Mouse (Mus musculus) spleen, adult 18-20 months (tissue): ENCODE measurements around the gene Sgsm3.
A peak's percentile ranks its signal among the peaks of the same experiment; 100 is the strongest.
"Not testable (repeated sequence)": the region's sequence is repeated elsewhere in the genome, so short reads cannot be mapped to it uniquely, and the experiment has no call there.

Experiments used
- DNase-seq, 2 experiments: peaks; one replicate each; pipeline ENCODE4 v3.0.0; 2022; ENCODE audit warnings: mixed read lengths in 2 of 2

Sgsm3 gene

DNA sequence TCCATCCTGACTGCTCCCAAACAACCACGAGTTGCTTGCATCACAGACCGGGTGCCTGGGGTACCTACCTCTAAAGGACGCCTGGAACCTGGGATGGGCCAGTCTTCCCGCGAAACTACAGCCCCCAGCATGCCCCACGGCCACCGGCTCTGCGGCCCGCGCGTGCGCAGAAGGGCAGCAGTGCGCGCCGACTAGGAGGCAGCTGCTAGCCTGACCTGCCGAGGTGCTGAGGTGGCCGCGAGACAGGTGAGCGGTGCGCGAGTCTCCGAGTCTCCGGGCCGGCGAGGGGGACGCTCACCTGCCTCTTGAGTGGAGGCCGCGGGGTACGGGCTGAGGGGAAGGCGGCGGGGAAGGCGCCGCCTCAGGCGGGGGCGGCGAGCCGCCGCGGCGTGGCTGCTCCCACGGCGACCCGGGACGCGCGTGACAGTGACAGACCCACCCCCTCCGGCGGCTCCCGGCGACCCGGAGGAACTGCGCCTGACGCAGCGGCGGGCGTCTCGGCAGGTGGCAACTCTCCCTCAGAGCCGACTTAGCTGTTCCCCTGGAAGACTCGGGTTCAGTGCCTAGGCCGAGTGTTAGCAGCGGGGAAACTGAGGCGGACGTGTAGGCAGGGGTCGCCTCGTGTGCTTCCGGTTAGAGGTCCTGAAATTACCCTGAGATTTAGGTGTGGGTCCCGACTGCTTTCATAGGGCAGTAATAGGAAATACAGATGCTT lies at the start of gene Sgsm3:
Gene Sgsm3 (plus strand): TSS at position 146 of the 715 bp plus-strand sequence.
- peak; percentile 77 to 82 for DNase-seq

DNA sequence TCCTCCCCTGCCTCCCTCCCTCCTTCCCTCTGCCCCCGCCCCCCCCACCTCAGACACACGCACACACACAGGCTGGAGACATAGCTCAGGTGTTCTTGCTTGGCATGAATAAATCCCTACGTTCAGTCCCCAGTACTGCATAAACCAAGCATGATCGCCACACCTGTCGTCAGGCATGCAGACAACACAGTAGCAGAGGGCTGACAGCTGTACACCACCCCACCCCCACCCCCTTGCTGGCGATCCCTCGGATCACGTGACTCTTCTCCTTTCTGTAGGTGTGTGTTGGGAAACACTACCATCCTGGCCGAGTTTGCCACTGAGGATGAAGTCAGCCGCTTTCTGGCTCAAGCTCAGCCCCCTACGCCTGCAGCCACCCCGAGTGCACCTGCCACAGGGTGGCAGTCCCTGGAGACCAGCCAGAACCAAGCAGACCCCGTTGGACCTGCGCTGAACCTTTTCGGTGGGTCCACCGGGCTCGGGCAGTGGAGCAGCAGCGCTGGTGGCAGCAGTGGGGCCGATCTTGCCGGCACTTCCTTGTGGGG lies 48.7 kb upstream of the Sgsm3 start:
- DNase-seq = no peak

DNA sequence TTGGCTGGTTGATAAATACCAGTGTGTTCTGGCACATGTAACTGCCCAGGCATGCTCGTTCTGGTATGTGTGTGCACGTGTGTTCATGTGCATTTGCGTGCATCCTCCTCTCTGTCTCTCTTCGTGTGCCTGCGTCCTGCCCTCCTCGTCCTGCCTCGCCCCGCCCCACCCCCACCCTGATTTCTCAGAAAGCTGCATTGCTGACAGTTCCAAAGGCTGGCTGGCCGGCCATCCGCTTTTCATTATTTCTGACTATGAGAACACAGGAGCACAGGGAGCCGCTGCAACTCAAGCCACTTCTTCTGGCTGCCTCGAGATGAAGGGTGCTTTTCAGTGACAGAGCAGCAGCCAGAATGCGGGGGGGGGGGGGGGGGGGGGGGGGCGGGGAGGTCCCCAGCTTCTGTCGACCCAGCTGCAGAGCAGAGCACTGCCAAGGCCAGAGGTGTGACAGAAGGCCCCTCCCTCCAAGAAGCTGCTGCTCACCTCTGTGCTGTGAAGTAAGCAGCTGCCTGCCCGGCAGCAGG lies 47.5 kb upstream of the Sgsm3 start:
- DNase-seq = no peak

DNA sequence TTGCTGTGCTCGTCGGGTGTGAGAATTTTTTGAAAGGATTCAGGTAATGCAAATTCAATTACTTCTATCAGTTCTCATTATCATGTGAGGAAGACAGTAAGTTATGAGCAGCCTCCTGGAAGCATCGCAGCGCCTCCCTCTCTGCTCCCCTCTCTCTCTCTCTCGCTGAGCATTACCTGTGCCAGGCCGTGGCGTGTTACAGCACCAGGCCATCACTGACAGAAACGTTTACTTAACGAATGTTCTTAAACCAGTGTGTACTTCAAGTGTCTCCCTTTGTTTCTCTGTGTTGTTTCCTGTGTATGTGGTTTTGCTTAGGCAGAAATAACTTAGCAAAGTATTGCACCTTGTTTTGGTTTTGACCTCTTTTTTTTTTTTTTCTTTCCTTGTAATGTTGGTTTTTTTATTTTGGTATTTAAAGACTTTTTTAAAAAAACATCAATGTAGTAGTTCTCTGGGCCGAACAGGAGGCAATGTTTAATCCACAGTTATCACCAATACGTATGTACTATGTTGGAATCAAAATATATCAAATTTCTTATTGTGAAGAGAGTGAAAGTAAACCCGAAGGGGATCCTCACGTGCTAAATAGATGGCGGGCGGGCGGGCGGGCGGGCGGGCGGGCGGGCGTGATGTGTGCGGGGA lies 46.8 kb upstream of the Sgsm3 start:
- not testable (repeated sequence) for DNase-seq

DNA sequence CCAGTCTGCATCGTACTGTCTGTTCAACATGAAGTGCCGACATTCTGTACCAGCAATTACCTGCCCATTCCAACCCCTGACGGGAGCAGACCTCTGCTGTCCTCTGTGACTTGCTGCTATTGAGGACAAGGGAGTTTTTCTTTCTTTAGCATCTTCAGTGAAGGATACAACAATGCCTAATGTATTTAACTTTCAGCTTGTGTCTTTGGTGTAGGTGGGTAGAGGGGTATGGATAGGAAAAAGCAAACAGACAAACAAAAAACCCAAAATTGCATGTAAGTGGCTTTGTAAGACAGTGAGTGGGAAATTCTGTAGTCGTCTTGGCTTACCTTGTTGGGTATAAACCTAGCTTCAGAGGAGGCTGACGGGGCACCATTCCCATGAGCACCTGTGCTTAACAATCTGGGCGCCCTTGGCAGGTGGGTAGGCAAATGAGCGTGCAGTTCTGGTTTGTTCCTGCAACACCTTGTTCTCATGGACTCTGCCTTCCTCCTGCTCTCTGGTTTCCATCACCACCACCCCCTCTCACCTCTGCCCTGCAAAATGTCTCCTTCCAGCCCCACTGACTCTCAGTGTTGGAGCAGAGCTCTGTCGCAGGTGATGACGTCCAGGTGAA lies 46.1 kb upstream of the Sgsm3 start:
- no peak for DNase-seq

DNA sequence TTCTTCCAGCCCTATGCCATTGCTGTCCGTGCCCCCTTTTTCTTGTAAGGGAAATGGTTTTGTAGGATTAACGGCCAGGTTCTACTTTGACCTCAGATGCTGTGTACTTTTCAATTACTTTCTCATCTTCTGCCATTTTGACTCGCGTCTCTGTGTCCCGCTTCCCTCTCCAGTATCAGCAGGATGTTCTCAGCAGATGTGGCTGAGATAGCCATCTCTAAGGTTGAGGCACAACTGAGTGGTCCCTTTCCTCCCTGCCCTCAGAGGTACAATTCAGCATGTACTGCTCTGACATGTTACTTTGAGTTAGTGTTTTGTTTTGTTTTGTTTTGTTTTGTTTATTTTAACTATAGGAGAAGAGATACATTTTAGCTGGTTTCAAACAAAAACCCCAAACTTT lies 42.7 kb upstream of the Sgsm3 start:
- DNase-seq = no peak

DNA sequence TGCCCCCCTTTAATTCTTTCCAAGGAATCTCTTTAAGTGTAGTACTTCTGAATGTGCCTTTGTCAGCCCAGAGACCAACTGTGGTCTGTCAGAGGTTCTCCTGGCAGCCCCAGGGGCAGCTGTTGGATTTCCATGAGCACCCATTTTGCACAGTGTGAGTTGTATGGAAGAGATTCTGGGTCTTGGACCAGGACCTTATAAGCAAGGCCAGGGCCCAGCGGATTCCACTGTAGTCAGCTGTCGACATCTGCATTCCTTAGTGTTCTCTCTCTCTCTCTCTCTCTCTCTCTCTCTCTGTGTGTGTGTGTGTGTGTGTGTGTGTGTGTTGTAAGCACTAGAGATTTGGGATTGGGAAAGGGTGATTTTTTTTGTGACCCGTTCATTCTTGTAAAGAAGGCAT lies 40.9 kb upstream of the Sgsm3 start:
- DNase-seq = no peak

DNA sequence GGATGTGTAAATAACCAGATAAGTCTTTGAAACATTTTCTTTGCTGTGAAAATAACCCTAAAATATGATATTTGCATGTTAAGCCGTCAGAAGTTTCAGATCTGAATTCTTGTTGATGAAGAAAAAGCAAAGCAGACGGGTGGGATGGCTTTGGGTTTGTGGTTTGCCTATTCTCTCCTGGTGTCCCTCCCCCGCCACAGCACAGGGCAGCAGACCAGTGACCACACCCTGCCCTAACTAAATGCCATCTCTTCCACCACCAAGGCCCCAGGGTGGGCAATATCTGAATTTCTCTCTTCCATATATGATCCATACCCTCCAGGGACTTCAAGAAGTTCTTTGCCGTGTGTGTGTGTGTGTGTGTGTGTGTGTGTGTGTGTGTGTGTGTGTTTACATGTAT lies 39.0 kb upstream of the Sgsm3 start:
- DNase-seq = no peak

DNA sequence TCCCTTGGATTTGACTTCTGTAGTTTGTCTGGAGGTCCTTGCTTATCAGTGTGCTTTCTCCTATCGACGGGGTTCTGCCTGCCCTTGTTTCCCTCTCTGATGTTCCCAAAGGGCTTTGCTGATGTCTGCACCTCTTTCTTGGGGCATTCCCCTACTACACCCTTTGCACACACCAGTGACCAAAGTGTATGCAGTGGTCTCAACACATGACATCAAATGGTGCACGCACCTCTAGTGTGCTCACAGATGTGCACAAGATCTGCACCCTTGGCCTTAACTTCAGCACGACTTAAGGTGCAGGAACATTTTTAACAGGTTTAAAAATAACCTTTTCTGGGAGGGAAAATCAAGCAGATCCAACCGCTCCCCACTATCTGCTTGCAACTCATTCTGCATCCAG lies 38.2 kb upstream of the Sgsm3 start:
- DNase-seq = no peak

DNA sequence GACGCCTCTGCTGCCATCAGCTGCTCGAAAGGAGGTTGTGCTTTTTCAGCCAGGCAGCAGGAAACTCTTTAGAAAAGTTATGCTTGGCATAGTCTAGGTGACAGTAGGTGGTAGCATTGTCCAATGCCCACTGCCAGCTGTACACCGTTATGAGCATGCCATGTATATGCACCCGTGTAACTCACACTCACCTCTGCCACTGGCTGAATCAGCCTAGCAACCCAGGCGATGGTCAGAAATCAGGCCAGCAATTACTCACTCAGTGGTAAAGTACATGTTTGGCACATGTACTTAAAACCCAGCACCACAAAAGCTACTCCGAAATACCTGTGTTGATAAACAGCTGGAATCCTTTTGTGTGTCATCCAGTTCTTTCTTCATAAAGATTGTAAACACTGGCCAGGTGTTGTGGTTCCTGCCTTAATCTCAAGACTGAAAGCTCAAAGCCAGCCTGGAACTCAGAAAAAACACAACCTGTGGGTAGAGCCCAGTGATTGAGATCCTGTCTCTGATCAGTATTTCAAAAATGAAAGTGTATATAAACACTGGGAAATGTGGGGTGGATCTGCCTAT lies 36.0 kb upstream of the Sgsm3 start:
- DNase-seq = no peak

DNA sequence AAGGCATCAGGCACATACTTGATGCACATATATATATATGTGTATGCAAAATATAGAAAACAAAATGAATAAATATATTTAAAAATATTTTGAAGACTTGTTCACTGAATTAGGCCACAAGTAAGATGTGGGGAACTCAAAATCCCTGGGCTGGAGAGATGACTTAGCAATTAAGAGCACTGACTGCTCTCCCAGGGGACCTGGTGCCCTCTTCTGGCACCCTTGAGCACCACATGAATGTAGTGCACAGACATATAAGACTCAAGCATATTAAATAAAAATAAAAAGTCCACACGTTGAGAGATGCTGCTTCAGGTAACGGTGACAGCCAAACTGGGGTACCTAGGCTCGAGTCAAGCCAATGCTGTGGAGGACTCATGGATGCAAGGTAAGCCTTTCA lies 31.7 kb upstream of the Sgsm3 start:
- peak in 1 of 2 experiments; percentile 49 for DNase-seq

DNA sequence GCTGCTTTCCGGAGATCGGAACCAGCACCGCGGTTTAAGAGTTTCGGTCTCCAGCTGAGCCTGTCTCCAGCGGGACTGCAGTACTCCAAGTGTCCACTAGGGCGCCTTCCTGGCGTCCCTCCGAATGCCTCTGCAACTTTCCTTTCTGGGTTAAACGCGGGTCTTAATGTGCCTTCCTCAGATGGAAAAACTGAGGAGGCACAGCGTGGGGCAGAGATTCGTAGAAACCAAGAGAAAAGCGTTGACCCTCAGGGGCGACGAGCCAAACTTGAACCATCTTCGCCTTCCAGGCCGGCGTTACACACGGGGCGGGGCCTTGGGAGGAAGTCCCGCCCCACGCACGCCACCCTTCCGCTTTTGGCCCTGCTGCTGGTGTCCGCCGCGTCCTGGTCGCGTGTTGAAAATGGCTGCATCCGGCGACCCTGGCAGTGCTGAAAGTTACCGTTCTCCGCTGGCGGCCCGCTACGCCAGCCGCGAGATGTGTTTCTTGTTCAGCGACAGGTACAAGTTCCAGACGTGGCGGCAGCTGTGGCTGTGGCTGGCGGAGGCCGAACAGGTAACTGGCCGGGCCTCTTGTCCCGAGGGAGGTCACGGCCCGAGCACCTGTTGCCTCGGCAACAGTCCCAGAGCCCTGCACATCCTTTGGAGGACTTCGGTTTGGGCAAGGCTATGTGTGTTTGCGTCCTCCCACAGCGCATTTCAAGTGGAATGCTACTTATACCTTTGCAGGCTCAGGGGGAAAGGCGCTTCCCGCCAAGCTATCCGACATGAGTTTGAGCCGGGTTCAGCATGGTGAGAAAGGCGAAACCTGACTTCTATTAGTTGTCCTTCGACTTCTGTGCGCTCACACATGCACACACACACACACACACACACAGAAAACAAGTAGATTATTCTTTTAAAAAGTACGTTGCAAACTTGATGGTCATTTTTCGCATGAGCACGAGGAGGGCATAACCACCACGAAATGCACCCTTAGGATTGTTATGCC lies 29.1 kb upstream of the Sgsm3 start, which contains the start of gene Adsl:
Gene Adsl (plus strand): TSS at position 346 of the 991 bp plus-strand sequence.
- peak; percentile 76 to 86 for DNase-seq

DNA sequence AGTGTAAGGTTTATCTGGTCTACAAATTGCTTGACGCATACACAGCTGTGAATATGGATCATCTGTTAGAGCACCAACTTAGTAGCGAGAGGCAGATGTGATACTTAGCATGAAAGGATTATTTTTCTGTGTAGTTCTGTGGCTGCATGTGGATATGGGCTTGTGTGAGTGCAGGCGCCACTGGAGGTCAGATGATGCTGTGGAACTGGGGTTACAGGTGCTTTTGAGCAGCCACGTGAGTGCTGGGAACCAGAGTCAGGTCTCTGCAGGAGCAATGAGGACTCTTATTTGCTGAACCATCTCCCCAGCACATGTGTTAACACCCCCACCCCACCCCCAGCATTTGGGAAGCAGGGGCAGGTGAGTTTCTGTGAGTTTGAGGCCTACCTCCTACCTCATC lies 28.1 kb upstream of the Sgsm3 start:
- DNase-seq = no peak

DNA sequence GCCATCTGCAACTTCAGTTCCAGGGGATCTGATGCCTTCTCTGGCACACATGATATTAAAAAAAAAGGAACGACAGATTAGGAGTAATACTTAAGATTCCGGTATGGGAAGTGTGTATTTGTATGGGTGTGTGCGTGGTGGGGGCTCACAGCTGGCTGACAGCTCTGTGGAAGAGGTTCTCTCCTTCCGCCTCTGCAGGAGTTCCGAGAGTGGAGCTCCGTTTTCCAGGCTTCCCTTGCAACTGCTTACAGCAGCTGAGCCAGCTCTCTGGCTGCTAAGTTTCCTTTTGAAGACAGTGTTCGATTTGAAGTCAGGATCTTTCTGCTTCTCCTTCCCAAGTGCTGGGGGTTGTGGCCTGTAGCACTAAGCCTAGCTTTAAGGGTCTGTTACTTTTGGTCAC lies 27.5 kb upstream of the Sgsm3 start:
- DNase-seq = no peak

DNA sequence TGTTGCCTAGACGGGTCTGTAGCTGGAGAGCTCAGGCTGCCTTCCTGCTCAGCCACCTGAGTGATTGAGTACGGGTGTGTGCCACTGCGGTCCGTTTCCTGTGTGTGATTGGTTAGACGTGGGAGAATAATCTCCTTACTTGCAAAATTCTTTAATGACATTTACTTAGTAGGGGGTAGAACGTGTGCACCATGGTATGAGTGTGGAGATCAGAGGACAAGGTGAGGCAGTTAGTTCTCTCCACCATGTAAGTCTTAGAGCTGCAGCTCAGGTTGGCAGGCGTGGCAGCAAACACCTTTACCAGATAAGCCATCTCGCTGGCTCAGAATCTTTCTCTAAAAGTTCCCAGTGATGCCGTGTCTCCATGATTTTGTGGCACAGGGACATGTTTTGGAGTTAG lies 23.6 kb upstream of the Sgsm3 start:
- DNase-seq = no peak

DNA sequence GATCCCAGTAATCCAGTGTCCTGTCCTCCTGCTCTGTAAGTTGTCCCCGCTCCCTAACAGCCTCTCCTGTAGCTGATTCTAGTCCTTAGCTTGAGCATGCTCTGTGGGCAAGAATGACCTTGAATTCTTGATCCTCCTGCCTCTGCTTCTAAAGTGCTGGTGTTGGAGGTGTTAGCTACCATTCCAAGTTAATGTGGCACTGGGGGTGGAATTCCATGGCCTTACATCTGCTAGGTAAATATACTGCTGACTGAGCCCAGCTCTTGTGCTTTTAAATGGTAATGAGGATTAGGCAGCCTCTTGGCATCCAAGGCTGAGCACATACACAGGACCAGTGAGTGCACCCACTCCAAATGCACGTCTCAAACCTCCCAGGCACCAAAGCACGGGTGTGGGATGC lies 22.7 kb upstream of the Sgsm3 start:
- DNase-seq = no peak

DNA sequence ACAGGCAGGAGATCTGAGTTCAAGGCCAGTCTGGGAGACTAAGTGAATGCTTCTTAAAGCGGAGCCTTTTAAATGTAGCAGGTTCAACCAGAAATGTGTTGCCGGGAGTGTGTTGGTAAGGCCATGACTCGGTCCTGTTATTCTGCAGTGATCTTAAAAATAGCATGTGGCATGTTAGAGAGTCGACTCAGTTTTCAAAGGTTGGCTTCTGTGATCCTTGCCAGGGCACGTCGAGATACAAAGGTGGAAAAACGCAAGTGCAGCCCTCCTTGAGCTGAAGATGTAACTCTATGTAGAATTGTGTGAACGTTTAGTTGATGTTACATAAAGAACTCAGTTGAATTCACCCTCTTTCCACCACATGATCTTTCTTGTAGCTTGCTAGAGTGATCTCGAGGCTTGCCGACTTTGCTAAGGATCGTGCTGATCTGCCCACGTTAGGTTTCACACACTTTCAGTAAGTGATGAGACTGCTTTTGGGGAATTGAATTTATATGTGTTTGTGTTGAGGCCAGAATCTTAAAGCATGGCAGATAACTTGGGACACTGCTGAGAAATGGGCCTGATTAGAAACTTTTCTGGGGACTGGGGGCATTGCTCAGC lies 21.6 kb upstream of the Sgsm3 start:
- DNase-seq = no peak

DNA sequence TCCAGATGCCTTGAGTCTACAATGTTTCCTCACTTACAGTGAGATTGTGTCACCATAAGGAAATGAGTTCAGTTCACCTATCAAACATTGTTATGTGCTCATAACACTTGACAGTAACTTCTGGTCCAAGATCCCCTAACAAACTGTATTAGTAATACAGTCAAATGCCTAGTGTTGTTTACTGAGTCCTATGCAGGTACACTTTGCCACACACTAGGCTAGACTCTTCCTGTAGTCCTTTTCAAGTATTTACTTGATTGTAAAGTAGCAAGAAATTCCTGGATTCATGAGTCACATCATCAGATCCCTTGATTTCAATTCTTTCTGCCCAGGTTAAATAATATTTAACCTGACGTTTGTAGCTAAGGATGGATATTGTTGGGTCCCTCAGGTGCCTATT lies 8.2 kb upstream of the Sgsm3 start:
- DNase-seq = no peak

DNA sequence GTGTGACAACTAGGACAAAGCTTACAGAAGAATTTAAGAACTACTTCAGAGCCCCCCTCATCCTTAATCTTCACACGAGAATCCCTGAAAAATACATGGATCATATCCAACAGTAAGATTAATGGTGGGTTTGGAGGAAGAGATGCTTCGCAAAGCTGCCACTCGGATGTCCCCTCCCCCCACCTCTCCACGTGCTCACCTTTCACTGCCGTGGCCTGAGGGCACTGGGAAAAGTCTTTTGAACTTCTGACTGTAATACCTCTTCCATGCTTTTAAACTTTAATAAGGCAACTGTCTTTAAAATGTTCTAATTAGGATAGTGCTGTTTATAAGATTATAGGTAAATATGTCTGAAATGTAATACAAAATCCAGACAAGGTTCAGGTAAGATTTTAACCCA lies 3.3 kb upstream of the Sgsm3 start:
- DNase-seq = no peak

DNA sequence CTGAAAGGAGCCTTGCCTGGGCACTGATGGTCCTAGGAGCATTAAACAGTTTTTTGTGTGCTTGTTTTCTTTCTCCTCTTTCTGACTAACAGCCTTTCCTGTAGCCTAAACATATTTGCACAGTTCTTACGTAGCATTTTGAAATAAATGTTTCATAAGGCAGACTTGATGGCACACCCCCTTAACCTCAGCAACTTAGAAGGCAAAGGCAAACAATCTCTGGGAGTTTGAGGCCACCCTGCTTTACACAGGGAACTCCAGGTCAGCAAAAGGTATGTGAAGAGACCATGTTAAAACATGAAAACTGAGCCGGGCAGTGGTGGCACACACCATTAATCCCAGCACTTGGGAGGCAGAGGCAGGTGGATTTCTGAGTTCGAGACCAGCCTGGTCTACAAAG lies 1.9 kb upstream of the Sgsm3 start:
- no peak for DNase-seq

DNA sequence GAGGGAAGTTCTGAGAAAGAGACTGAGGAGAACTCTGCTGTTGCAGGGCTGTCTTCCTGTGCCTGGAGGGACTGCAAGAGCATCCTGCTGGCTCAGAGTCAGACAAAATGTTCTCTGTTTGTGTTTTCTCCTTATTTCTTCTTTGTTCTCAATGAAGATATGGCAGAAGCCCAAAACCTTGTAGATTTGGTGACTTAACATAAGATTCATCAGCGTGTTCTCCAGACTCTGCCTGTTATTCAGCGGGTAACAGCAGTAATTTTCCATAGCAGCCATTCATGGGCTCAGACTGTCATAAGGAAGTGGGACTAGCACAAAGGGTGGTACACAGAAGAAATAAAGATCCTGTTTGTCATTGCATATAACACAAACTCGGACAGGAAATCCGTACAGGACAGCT lies 2.0 kb downstream of the Sgsm3 start:
- DNase-seq = no peak

DNA sequence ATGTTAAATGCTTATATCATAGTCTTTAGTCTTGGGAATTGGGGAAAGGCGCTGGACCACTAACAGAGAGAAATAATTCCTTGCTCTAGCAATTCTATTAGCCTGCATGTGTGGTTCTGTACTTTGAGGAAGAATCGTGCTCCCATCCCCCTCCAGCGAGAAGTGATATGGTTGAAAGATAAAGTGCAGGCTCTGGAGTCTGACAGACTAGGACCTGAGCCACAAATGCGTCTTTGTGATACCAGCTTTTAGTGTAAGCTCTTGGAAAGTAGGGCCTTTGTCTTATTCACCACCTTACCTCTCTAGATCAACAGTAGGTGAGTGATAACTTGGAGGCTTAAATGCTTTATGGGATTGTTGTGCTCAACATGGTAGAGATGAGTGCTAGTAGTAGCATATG lies 3.6 kb downstream of the Sgsm3 start:
- no peak for DNase-seq
